Mouse (Mus musculus) thymus, postnatal 0 days (tissue): ENCODE data around the gene Vtcn1. TPM values are rescaled to one million over a fixed set of nuclear protein-coding genes. Genes with fewer than 3 reads are reported as not detected.

Source experiments
- DNase-seq: peaks from one replicate; pipeline ENCODE4 v3.0.0-alpha.2; 2015; ENCODE audit warnings: low spot score
- polyA plus RNA-seq: library from polyadenylated mRNA; unstranded; fragments of >200 nt; fragmentation: Nextera tagmentation; extraction: Ambion mirVana; gene quantifications from 2 replicates; pipeline ENCODE4 v1.2.1, GENCODE M21; 2015

The Vtcn1 gene
- polyA plus RNA-seq, 1 experiment from 2014 or later = 0.10 TPM

DNA sequence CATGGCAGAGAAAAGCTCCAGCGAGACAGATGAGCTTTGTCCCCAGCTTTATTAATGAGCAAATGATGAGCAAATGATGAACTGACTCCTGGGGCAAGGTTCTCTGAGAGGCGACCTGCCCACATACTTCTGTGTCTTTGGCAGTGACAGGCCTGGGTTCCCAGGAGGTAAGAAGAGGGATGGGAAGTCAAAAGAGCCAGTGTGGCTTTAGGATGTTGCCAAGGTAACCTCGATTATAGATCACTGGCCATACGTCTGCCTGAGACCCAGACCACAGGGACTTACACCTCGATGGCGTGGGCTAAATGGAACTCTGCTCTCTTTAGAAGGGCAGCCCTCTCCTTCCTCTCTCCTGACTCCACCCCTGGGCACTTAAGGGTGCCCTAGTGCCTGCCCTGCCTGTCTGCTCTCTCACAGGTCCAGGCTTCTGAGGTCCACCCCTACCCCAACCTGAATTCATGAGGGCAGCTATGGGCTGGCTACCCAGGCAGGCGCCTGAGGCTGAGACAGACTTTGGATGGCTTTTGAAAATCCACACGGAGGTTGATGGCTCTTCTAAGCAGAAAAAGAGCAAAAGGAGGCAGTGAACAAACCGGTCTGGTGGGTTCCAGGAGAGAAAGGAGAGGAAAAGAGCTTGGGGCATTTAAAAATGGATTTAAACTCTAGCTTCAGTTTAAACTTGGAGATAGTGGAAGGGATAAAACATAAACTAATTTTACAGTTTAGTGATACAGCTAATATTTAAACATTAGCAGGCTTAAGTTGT, 31.0 kb downstream of the Vtcn1 start:
- no peak for DNase-seq

GRCm38 (mm10) chr3:100857139-100857538, 31.9 kb downstream of the Vtcn1 start:
- no peak for DNase-seq

DNA sequence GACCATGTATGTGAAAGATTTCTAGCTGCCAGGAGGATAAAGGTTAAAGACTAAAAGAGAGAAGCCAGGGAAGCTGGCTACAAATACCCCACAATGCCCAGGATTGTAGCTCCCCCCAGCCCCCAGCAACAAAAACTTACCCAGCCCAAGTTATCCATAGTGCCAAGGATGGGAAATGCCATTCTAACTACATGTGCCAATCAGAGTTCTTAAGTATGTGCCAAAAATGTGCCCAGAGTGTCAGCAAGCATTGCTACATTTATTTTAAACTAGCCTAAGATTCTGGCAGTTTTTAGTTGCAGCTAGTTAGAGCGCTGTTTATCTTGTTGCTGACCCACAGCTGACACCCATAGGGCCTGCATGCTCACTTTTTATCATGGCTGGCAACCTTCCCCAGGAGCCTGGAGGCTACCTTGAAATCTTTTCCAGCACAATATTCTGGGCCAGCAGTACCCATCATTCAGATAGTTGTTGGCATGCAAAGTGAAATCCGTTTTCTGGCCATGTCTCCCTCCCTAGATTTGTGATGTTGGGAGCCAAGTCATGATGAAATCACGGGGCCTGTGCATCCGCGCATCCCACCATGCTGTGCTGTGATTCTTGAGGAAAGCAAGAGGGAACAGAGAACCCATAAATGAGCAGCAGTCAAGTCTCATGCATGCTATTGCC, 33.2 kb downstream of the Vtcn1 start:
- DNase-seq = no peak

DNA sequence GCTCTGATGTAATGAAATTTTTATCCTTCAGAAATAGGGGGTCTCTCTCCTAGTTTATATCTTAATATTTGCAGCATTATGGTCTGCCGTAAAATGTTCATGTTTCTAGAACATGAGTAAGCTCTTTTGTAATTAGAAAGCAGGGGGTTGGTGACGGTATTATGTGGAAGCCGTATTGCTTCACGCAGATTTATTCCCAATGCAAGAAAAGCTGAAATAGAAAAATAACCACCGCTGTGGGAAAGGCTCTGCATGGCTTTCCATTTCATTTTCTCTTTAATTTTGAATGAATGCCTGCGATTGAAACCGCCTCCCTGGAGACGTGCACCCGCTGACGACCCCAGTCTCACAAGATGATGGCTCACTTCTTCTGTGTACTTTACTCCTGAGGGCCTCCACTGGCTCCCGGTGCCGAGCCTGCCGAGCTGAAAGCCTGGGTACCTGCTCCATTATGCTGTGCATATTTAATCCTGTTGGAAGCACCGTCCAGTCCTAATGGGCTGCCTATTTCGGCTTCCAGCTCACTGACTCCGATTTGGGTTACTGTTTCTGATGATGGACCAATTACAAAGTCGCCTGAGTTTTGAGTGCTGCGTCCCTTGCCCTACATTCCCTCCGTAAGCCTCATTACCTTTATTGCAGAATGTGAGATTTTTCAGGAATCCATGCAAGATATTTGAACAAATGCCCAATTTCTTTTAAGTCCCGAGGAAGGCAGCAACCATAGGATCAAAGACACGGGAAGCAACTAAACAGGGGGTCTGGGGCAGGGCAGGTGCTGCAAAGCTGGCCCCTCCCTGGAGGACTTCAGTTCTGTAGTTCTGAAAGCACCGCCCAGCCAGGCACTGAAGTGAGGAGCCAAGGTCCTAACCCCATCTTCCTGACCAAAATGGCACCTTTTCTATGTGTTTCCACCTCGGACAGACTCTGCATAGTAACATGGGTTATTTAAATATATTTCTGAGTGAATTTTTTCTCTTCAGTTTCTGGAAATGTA, 36.3 kb downstream of the Vtcn1 start:
- DNase-seq = no peak

DNA sequence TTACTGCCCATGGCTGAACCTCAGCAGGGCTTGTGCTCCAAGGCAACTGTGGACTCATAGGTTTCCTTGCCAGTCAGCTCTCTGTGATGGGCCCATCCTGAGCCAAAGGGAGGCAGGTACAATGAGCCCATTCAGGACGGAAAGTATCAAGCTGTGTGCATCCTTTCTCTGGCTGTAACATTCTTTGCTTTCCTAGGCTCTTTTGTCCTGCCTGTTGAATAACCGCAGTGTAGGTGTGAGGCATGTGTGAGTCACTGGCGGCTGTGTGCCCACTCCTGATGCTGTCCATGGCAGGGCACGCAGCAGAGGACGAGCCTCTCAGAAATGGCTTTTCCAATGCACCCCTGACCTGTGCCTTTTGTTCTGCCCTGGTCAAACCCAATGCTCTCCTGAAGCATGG, 41.7 kb downstream of the Vtcn1 start:
- DNase-seq = no peak

- no peak for DNase-seq
Observed at GRCm38 (mm10) chr3:100877057-100877456, 51.8 kb downstream of the Vtcn1 start.

GRCm38 (mm10) chr3:100881403-100881802, 56.1 kb downstream of the Vtcn1 start:
- DNase-seq = no peak

GRCm38 (mm10) chr3:100881843-100882634, 56.8 kb downstream of the Vtcn1 start:
- no peak for DNase-seq

- DNase-seq = no peak
Observed at GRCm38 (mm10) chr3:100889234-100889633, 64.0 kb downstream of the Vtcn1 start.

GRCm38 (mm10) chr3:100890406-100890805, 65.1 kb downstream of the Vtcn1 start:
- no peak for DNase-seq

- no peak for DNase-seq
Observed at GRCm38 (mm10) chr3:100892383-100893335, 67.4 kb downstream of the Vtcn1 start.

DNA sequence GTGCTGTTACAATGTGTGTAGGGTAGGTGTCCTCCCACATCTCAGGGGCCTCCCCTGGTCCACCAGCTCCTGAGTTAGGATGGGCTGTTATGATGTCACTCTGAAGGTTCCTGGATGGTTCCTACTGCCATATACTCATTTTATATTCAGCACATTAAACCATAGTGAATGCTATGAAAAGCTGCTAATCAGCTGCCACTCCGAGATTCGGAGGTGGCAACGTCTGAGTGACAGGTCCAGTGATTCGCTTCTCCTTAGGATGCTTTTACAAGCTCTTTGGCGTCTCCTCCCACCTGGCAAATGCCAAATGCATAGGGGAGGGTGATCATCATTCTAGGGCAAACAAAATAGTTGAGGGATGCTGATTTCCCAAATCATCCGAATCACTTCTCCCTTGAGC, 70.2 kb downstream of the Vtcn1 start:
- no peak for DNase-seq

DNA sequence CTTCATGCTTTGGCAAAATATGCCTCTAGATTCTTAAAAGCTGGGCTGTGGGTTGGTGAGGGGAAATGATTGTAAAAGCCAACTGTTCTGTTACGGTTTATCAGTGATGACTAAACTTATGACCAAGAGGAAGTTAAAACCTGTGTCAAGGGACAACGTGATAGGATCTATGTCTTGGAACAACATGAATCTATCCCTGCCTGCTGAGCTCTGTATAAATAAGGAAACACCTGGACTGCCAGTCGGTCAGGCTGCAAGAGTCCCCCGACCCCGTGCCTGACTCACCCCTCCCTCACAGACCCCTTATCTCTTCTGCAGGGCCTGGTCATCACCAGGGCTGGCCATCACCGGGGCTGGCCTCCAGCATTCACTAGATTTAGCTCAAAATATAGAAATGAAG, 80.9 kb downstream of the Vtcn1 start:
- no peak for DNase-seq

GRCm38 (mm10) chr3:100906916-100907315, 81.7 kb downstream of the Vtcn1 start:
- DNase-seq = no peak

DNA sequence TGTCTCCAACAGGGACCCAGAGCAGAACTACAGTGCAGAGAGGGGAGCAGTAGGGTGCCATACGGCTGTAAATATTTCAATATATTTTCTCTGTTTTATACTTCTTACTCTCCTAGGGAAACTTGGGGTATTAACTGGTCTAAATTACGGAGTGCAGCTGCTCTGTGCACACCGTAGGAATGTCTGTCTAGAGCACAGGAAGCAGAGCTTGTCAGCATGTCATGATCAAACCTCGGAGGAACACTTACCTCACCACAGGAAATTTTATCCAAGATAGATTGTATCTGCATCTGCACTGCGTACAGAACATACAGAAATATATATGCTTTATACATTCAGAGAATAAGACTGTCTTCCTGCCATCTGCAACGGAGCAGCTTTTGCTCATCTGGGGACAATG, 83.3 kb downstream of the Vtcn1 start:
- DNase-seq = peak; percentile 15

DNA sequence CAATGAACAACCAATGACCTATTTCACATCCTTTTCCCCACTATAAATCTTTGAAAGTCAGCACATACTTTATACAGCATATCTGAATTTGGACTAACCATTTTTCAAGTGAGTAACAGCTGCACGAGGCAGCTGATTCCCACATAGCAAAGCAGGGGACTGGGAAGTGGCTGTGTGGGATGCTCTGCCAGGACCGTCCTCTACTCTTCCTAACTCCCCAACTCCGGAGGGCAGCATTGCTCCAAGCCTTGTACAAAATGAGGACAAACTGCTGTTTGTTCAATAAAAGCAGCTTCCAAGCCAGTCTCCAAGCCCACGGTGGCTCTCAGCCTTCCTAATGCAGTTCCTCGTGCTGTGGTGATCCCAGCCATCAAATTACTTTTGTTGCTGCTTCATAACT, 85.4 kb downstream of the Vtcn1 start:
- no peak for DNase-seq

DNA sequence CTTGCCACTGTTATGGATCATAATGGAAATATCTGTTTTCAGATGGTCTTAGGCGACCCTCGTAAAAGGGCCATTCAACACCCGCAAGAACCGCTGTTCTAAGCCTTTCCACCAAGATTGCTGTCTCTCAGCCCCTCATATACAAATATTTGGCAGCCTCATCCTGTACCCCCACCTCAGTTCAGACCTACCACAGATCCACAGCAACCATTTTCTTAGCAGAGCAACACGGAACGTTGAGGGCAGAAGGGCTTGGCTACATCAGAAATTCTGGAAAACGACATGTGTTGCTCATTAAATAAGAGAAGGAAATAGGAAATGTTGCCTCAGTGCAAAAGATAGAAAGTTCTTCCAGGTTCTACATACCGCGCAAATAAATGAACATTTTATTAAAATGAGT, 85.8 kb downstream of the Vtcn1 start:
- no peak for DNase-seq

DNA sequence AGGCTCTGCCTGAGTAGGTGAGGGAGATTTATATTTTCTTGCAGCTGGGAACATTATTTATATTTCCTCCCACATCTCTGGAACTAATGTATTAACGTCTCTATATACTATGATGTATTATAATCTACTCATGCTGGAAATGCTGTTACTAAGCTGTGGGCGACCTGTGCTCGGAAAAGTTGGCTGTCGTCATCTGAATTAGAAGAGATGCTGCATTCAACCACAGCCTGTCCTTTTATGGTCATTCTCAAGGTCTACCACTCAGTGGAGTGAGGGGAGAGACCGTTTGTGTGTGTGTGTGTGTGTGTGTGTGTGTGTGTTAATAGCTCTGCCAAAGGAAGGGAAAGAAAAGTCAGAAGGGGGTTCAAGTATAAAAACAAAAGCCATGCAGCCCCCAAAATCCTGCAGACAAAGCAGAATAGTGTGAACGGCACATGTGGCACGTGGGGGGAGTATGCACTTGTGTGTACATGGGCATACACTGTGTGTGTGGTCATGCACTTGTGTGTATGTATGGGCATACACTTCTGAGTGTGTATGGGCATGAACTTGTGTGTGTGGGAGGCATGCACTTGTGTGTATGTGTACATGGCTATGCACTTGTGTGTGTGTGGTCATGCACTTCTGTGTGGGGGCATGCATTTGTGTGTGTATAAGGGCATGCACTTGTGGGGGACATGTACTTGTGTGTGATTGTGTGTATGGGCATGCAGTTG, 86.4 kb downstream of the Vtcn1 start:
- no peak for DNase-seq

GRCm38 (mm10) chr3:100916844-100917243, 91.6 kb downstream of the Vtcn1 start:
- DNase-seq = peak; percentile 56
